17 mouse cellular contexts compared by ENCODE assay signal in genomic region chr6:4722739-4723138, GRCm38 (mm10).
"Had no signal": no experiment of that assay in that cellular context is flagged by ENCODE, and none has a peak within 500 bp of the region (broad histone marks: within the 10 kb centered on the region; RNA-seq: fewer than 3 reads in every experiment).

No protein-coding gene starts in this region.

- H3K9me3 ChIP-seq: limb, embryonic 13.5 days; liver, embryonic 12.5 days; liver, embryonic 15.5 days; lung, embryonic 15.5 days; megakaryocyte, embryonic 14.5 days had no signal

- ATAC-seq: liver, embryonic 12.5 days had no signal

- H3K9ac ChIP-seq: limb, embryonic 13.5 days; liver, embryonic 12.5 days; liver, embryonic 15.5 days; lung, embryonic 15.5 days had no signal

- H3K4me1 ChIP-seq: liver, embryonic 12.5 days; liver, embryonic 15.5 days; lung, embryonic 15.5 days had no signal

- H3K27me3 ChIP-seq: limb, embryonic 13.5 days; liver, embryonic 12.5 days; liver, embryonic 15.5 days; lung, embryonic 15.5 days; megakaryocyte, embryonic 14.5 days had no signal

- H3K27ac ChIP-seq: left cerebral cortex, adult 2 months; limb, embryonic 13.5 days; liver, embryonic 12.5 days; liver, embryonic 15.5 days; lung, embryonic 15.5 days had no signal

- DNase-seq: kidney, adult 18-20 months; kidney, adult 9 months; kidney, postnatal 25 days; layer of hippocampus, postnatal 36 days; liver; lung, adult 18-20 months; lung, postnatal 10 days; lung, postnatal 36 days; thymus, adult 18-20 months; thymus, postnatal 36 days had no signal

- H3K4me2 ChIP-seq: limb, embryonic 13.5 days; liver, embryonic 12.5 days; liver, embryonic 15.5 days; lung, embryonic 15.5 days; midbrain, embryonic 11.5 days had no signal

- H3K36me3 ChIP-seq: limb, embryonic 13.5 days; liver, embryonic 12.5 days; liver, embryonic 15.5 days; lung, embryonic 15.5 days had no signal

- H3K4me3 ChIP-seq: left cerebral cortex, adult 2 months; limb, embryonic 13.5 days; liver, embryonic 12.5 days; liver, embryonic 15.5 days; lung, embryonic 15.5 days; megakaryocyte, embryonic 14.5 days had no signal
